ENCODE assay signal across 8 mouse cellular contexts in genomic region chr7:16311453-16312004, GRCm38 (mm10). TPM values are rescaled to one million over a fixed set of nuclear protein-coding genes. Genes with fewer than 3 reads are reported as not detected.
DNase-seq lines count a peak whose midpoint lies in the region; ATAC-seq and TF ChIP-seq lines count a peak whose summit lies in the region.

No protein-coding gene starts in this region.

- peak; percentile 26 to 36 for DNase-seq in frontal cortex, postnatal 36 days (ENCODE audit: low spot score in 2 of 2)
- no peak for DNase-seq in frontal cortex, postnatal 14 days (ENCODE audit: low spot score in 2 of 2)
- peak; percentile 35 to 45 for DNase-seq in CD8-positive naive resting alpha-beta T cell, adult 2 months (ENCODE audit: low read depth in 2 of 2, low spot score in 2 of 2)
- peak; percentile 28 to 41 for DNase-seq in left cerebral cortex, postnatal 36 days (ENCODE audit: low spot score in 2 of 2)
- peak; percentile 22 for DNase-seq in thymus, postnatal 0 days (ENCODE audit: low spot score)

- TF ChIP-seq CTCF in cortical plate, adult 2 months (IDR thresholded peaks at IDR 0.05; ENCODE audit: extremely low read depth, insufficient read depth, low read length), result no peak

- intact Hi-C loops in left cerebral cortex, postnatal 36 days (cut with DNase I), result loop anchor here (10.0 kb wide), 1 partner anchor 303 kb away; the partner anchor contains the start of gene Arhgap35

- H3K36me3 ChIP-seq in heart, embryonic 15.5 days, result 0 out of 2 replicates have a peak, but pooled peaks cover 2% of the 10 kb centered on the region
- no peaks in the 10 kb centered on the region for H3K36me3 ChIP-seq in midbrain, embryonic 13.5 days

- no peaks in the 10 kb centered on the region for H3K27me3 ChIP-seq in heart, embryonic 15.5 days
- H3K27me3 ChIP-seq in midbrain, embryonic 13.5 days, result peaks cover 6% of the 10 kb centered on the region; the same call in 1 of the 2 replicates

- no peak for TF ChIP-seq POLR2A in cortical plate, adult 2 months (IDR thresholded peaks at IDR 0.05; ENCODE audit: extremely low read depth, insufficient read depth, low read length)

- ATAC-seq in heart, embryonic 15.5 days (replicated peaks; ENCODE audit: insufficient number of reproducible peaks, insufficient read depth, low FRiP score, low read depth), result no peak
- ATAC-seq in midbrain, embryonic 13.5 days, result no peak

- WGBS in heart, embryonic 15.5 days, result 2% methylated on average over 14 of the region's 14 CpGs
- 1% methylated on average over 14 of the region's 14 CpGs for WGBS in midbrain, embryonic 13.5 days

- H3K4me1 ChIP-seq in cortical plate, adult 2 months (ENCODE audit: control insufficient read depth, insufficient read depth, low read length), result peaks cover 5% of the 10 kb centered on the region; the same call in 1 of the 2 replicates
- peaks cover 63% of the 10 kb centered on the region for H3K4me1 ChIP-seq in heart, embryonic 15.5 days (replicated peaks)
- peaks cover 56% of the 10 kb centered on the region for H3K4me1 ChIP-seq in midbrain, embryonic 13.5 days (replicated peaks)

- peak overlapping the region; percentile 98 for H3K4me3 ChIP-seq in cortical plate, adult 2 months (ENCODE audit: insufficient read depth, low read length)
- H3K4me3 ChIP-seq in heart, embryonic 15.5 days, result peak overlapping the region; percentile 95
- peak overlapping the region; percentile 72 for H3K4me3 ChIP-seq in midbrain, embryonic 13.5 days (replicated peaks)

- no peak overlapping the region for H3K27ac ChIP-seq in cortical plate, adult 2 months (ENCODE audit: insufficient read depth, low read length)
- peak overlapping the region; percentile 99 for H3K27ac ChIP-seq in heart, embryonic 15.5 days
- peak overlapping the region; percentile 94 for H3K27ac ChIP-seq in midbrain, embryonic 13.5 days

- H3K9ac ChIP-seq in heart, embryonic 15.5 days, result peak overlapping the region; percentile 97
- H3K9ac ChIP-seq in midbrain, embryonic 13.5 days (replicated peaks), result peak overlapping the region; percentile 94

- peak overlapping the region; percentile 87 for H3K4me2 ChIP-seq in heart, embryonic 15.5 days
- peak overlapping the region; percentile 97 for H3K4me2 ChIP-seq in midbrain, embryonic 13.5 days (replicated peaks)

- H3K9me3 ChIP-seq in heart, embryonic 15.5 days (replicated peaks), result no peaks in the 10 kb centered on the region
- no peaks in the 10 kb centered on the region for H3K9me3 ChIP-seq in midbrain, embryonic 13.5 days

RNA-seq across cellular contexts. Expression of gene Bbc3, which starts 3.3 kb away (rescaled TPM):
- polyA plus RNA-seq in cortical plate, adult 2 months (2012; rRNA removed), result 8.1 and 11.2 TPM in 2 replicates
- 6.6 and 6.9 TPM in 2 replicates for polyA plus RNA-seq in heart, embryonic 15.5 days (2015; fragmentation: Nextera tagmentation; extraction: Ambion mirVana)
- total RNA-seq in left cerebral cortex, postnatal 36 days (2021), result 10 to 100 TPM; 11.9 to 14.6 TPM
- 23.1 and 25.5 TPM in 2 replicates for polyA plus RNA-seq in midbrain, embryonic 13.5 days (2015; fragmentation: Nextera tagmentation; extraction: Ambion mirVana)
- 8.0 and 9.2 TPM in 2 replicates for polyA plus RNA-seq in thymus, postnatal 0 days (2015; fragmentation: Nextera tagmentation; extraction: Ambion mirVana)

RNA-seq across cellular contexts. Expression of gene Ccdc9, which starts 24.9 kb away (rescaled TPM):
- polyA plus RNA-seq in cortical plate, adult 2 months (2012; rRNA removed), result 68.9 and 79.1 TPM in 2 replicates
- 14.4 and 18.3 TPM in 2 replicates for polyA plus RNA-seq in heart, embryonic 15.5 days (2015; fragmentation: Nextera tagmentation; extraction: Ambion mirVana)
- total RNA-seq in left cerebral cortex, postnatal 36 days (2021), result 10 to 100 TPM; 75.4 to 87.2 TPM
- polyA plus RNA-seq in midbrain, embryonic 13.5 days (2015; fragmentation: Nextera tagmentation; extraction: Ambion mirVana), result 22.5 and 39.4 TPM in 2 replicates
- polyA plus RNA-seq in thymus, postnatal 0 days (2015; fragmentation: Nextera tagmentation; extraction: Ambion mirVana), result 15.9 and 21.9 TPM in 2 replicates

RNA-seq across cellular contexts. Expression of gene Inafm1, which starts 38.1 kb away (rescaled TPM):
- 49.8 and 53.2 TPM in 2 replicates for polyA plus RNA-seq in cortical plate, adult 2 months (2012; rRNA removed)
- 8.8 and 11.1 TPM in 2 replicates for polyA plus RNA-seq in heart, embryonic 15.5 days (2015; fragmentation: Nextera tagmentation; extraction: Ambion mirVana)
- total RNA-seq in left cerebral cortex, postnatal 36 days (2021), result 10 to 100 TPM; 32.1 to 33.5 TPM
- 22.3 and 27.3 TPM in 2 replicates for polyA plus RNA-seq in midbrain, embryonic 13.5 days (2015; fragmentation: Nextera tagmentation; extraction: Ambion mirVana)
- polyA plus RNA-seq in thymus, postnatal 0 days (2015; fragmentation: Nextera tagmentation; extraction: Ambion mirVana), result 6.2 and 7.6 TPM in 2 replicates

RNA-seq across cellular contexts. Expression of gene C5ar1, which starts 52.2 kb away (rescaled TPM):
- 1.5 and 2.0 TPM in 2 replicates for polyA plus RNA-seq in cortical plate, adult 2 months (2012; rRNA removed)
- 2.0 and 4.1 TPM in 2 replicates for polyA plus RNA-seq in heart, embryonic 15.5 days (2015; fragmentation: Nextera tagmentation; extraction: Ambion mirVana)
- total RNA-seq in left cerebral cortex, postnatal 36 days (2021), result 1 to 10 TPM in 1 of 2 experiments, under 1 TPM in 1; 0.54 to 2.5 TPM
- 1.0 and 1.5 TPM in 2 replicates for polyA plus RNA-seq in midbrain, embryonic 13.5 days (2015; fragmentation: Nextera tagmentation; extraction: Ambion mirVana)
- polyA plus RNA-seq in thymus, postnatal 0 days (2015; fragmentation: Nextera tagmentation; extraction: Ambion mirVana), result 1.1 and 1.2 TPM in 2 replicates

Comparison
In these comparisons a context has a peak if more than half of its experiments do, and no peak if none do; other contexts are left out.
1. DNase-seq: peak in frontal cortex, postnatal 36 days (2 of 2), CD8-positive naive resting alpha-beta T cell, adult 2 months (2 of 2), left cerebral cortex, postnatal 36 days (2 of 2) and thymus, postnatal 0 days (single experiment); none in frontal cortex, postnatal 14 days (0 of 2).
2. Peak in every context shown above with its lines, with median percentiles within 50 percentile points of each other: H3K4me3 ChIP-seq.